Mouse (Mus musculus) kidney, embryonic 16.5 days (tissue): ENCODE results near the gene Foxj3. TPM values are rescaled to one million over a fixed set of nuclear protein-coding genes. Genes with fewer than 3 reads are reported as not detected.
A peak's percentile ranks its signal among the peaks of the same experiment; 100 is the strongest.

Experiments
- ATAC-seq: fragments of 200-750 bp; cut with Nextera tagmentation; 2 replicates; pipeline ENCODE4 v1.8.0; 2017; ENCODE audit warnings: moderate TSS enrichment; ENCODE audit not compliant: low FRiP score, low TSS enrichment
- H3K27ac ChIP-seq: fragments of 300-500 bp; sonication (generic); 2 replicates; pipeline ENCODE4 v1.5.1; 2014; ENCODE audit warnings: low read length
- H3K27me3 ChIP-seq: fragments of 300-500 bp; sonication (generic); 2 replicates; pipeline ENCODE4 v1.6.1; 2014; ENCODE audit warnings: low read length, control low read depth, mixed read lengths; ENCODE audit not compliant: insufficient read depth
- H3K36me3 ChIP-seq: fragments of 300-500 bp; sonication (generic); 2 replicates; pipeline ENCODE4 v1.6.1; 2014; ENCODE audit warnings: low read length, control low read depth, mixed read lengths; ENCODE audit not compliant: insufficient read depth
- H3K4me1 ChIP-seq: fragments of 300-500 bp; sonication (generic); 2 replicates; pipeline ENCODE4 v1.6.1; 2014; ENCODE audit warnings: low read length, control low read depth, mixed read lengths; ENCODE audit not compliant: insufficient read depth
- H3K4me2 ChIP-seq: fragments of 300-500 bp; sonication (generic); replicated peaks from 2 replicates; pipeline ENCODE4 v1.6.1; 2014; ENCODE audit warnings: low read depth, low read length
- H3K4me3 ChIP-seq: fragments of 300-500 bp; sonication (generic); 2 replicates; pipeline ENCODE4 v1.5.1; 2014; ENCODE audit warnings: mild to moderate bottlenecking, low read length
- H3K9ac ChIP-seq: fragments of 300-500 bp; sonication (generic); replicated peaks from 2 replicates; pipeline ENCODE4 v1.6.1; 2014; ENCODE audit warnings: low read length
- H3K9me3 ChIP-seq: fragments of 300-500 bp; sonication (generic); 2 replicates; pipeline ENCODE4 v1.6.1; 2016; ENCODE audit warnings: low read length, control low read depth
- WGBS: fragments of 180-500 bp; shearing (Covaris S2); extraction: QIAGEN DNeasy Blood & Tissue Kit; methylation state at CpG from one replicate; pipeline ENCODE4 v1.1.7; 2014; 5-methylcytosine and 5-hydroxymethylcytosine counted together
- polyA plus RNA-seq: library from polyadenylated mRNA; unstranded; fragments of >200 nt; fragmentation: Nextera tagmentation; extraction: Ambion mirVana; gene quantifications from 2 replicates; pipeline ENCODE4 v1.2.1, GENCODE M21; 2015

The Foxj3 gene
- polyA plus RNA-seq, 1 experiment from 2014 or later: 25.4 TPM

DNA sequence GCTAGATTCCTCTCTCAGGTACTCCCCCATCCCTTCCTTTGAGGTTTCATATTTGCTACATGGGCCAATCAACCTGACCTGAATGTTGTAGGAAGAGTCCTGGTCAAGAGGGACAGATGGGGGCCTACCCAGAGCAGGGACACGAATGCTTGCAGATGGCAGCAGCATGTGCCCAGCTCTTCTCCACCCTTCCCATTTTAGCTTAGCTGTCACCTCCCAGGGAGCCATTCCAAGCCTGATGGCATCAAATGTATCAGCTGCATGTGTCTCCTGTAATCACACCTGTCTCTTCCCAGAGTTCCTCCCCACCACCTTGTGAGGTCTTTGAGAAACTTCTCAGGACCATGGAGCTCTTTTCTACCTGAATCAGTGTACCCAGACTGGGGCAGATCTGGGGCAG lies 120.2 kb downstream of the Foxj3 start:
- Histone ChIP-seq H3K4me1 (peaks cover 2% of the 10 kb centered on the region; the same call in 1 of the 2 replicates), H3K27ac (no peak overlapping the region), H3K9me3 (peaks cover 5% of the 10 kb centered on the region), H3K4me3 (no peak overlapping the region), H3K9ac (no peak overlapping the region), H3K27me3 (no peaks in the 10 kb centered on the region), H3K36me3 (no peaks in the 10 kb centered on the region), H3K4me2 (no peak overlapping the region)
- WGBS: 88% methylated on average over 1 of the region's 1 CpGs
- ATAC-seq: no peak

DNA sequence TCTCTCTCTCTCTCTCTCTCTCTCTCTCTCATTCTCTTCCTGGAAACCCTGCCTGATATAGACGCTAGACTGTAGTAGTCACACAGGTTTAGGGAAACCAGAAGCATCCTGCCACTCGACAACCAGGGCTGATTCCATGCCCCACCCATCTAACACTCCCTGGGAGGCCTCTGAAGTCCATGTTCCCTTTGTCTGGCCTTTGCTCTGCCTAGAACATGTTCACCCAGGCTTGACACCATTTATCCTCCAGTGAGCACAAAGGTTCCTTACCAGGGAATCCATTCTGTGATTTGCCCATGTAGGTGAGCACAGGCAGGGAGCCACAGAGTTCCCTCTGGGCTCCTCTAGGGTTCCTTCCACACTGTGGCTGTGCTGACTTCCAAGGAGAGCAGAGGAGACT lies 121.4 kb downstream of the Foxj3 start:
- Histone ChIP-seq H3K27ac (no peak overlapping the region), H3K9ac (no peak overlapping the region), H3K36me3 (no peaks in the 10 kb centered on the region), H3K4me3 (no peak overlapping the region), H3K9me3 (no peaks in the 10 kb centered on the region; the same call in 1 of the 2 replicates), H3K27me3 (no peaks in the 10 kb centered on the region), H3K4me1 (peaks cover 2% of the 10 kb centered on the region; the same call in 1 of the 2 replicates), H3K4me2 (no peak overlapping the region)
- 30% methylated on average over 1 of the region's 2 CpGs for WGBS
- ATAC-seq: peak; percentile 39; the same call in 1 of the 2 replicates

DNA sequence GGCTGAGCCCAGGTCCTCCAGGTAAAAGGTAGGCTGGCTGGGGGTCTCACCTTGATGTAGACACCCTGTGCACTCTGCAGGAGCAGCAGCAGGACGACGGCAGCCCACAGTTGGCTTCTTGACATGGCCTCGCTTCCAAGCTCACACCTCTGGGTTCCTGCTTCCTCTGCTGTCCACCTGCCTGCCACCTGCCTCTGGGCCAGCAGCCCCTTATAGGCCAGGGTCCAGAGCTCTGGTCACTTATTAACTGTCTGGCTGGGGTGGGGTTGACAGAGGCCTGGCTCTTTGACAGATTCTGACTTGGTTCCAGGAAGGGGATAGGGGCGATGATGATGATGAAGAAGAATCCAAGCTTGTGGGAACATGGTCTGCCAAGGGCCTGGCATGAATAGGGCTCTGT lies 121.9 kb downstream of the Foxj3 start, which contains the start of gene Guca2b:
TSS of gene Guca2b (minus strand) at position 224 of the 400 bp plus-strand sequence.
- H3K36me3 ChIP-seq: no peaks in the 10 kb centered on the region
- H3K4me1 ChIP-seq: peaks cover 2% of the 10 kb centered on the region; the same call in 1 of the 2 replicates
- no peaks in the 10 kb centered on the region for H3K9me3 ChIP-seq
- no peaks in the 10 kb centered on the region for H3K27me3 ChIP-seq
- 78% methylated on average over 4 of the region's 4 CpGs for WGBS
- H3K4me2 ChIP-seq: no peak within 1 kb of the TSS
- H3K27ac ChIP-seq: no peak within 1 kb of the TSS
- peak; percentile 42; the same call in 1 of the 2 replicates for ATAC-seq
- H3K4me3 ChIP-seq: no peak within 1 kb of the TSS
- no peak within 1 kb of the TSS for H3K9ac ChIP-seq

DNA sequence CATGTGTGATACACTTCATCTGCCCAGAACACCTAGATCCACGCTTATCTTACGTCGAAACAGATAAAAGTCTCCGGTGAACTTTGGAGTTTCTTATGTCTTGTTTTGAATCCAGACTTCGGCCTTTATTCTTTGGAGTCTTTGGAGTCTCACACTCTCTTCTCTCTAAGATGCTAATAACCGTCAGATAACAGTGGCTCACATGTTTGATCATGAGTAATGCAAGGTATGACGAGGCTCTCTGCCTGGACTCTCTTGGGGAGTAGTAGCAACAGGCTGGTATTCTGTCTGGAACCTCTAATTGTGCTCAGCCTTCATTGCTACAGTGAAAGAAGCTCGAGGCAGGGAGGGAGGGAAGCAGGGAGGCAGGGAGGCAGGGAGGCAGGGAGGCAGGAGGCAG lies 123.2 kb downstream of the Foxj3 start:
- Histone ChIP-seq H3K27me3 (no peaks in the 10 kb centered on the region), H3K9ac (no peak overlapping the region), H3K4me2 (no peak overlapping the region), H3K27ac (no peak overlapping the region), H3K4me1 (peaks cover 2% of the 10 kb centered on the region; the same call in 1 of the 2 replicates), H3K4me3 (no peak overlapping the region), H3K36me3 (no peaks in the 10 kb centered on the region), H3K9me3 (no peaks in the 10 kb centered on the region)
- ATAC-seq: no peak
- WGBS: 80% methylated on average over 8 of the region's 8 CpGs

DNA sequence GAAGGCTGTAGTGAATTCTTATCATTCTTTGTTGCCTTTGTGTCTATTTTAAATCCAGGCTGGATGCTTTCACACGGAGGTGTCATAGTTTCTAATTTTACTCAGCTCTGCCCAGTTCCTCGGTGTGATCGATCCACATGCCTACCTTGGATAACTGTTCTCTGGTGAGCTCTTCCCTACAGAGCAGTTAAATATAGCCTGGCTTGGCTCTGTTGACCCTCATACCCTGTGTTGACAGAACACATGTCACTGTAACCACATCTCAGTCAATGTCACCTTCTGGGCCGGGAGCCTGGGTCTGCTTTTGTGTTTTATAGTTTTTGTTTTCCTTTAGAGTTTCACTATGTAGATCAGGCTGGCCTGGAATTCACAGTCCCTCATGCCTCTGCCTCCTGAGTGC lies 125.3 kb downstream of the Foxj3 start:
- ATAC-seq: no peak
- no peak overlapping the region for H3K4me3 ChIP-seq
- H3K4me2 ChIP-seq: no peak overlapping the region
- peaks cover 2% of the 10 kb centered on the region; the same call in 1 of the 2 replicates for H3K4me1 ChIP-seq
- WGBS: 74% methylated on average over 4 of the region's 4 CpGs
- H3K9me3 ChIP-seq: no peaks in the 10 kb centered on the region
- H3K27ac ChIP-seq: no peak overlapping the region
- H3K9ac ChIP-seq: no peak overlapping the region
- no peaks in the 10 kb centered on the region for H3K36me3 ChIP-seq
- no peaks in the 10 kb centered on the region for H3K27me3 ChIP-seq

DNA sequence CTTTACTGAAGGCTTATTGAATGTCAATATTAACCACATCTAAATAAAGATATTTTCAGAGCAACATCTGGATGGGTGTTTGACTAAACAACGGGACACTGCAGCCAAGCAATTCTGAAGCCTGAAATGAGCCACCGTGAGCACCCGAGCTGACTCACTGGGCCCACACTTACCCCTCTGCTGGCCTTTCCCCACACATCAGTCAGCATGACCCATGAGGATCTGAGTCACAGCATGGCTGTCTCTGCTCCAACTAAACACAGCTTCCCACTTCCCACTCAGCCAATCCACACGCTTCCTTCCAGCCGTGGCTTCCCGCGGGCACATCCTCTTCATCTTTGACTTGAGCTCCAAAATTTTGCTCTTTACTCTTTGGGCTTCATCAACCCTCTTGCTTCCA lies 126.2 kb downstream of the Foxj3 start:
- no peaks in the 10 kb centered on the region for H3K36me3 ChIP-seq
- no peaks in the 10 kb centered on the region for H3K9me3 ChIP-seq
- H3K4me3 ChIP-seq: no peak overlapping the region
- H3K27me3 ChIP-seq: no peaks in the 10 kb centered on the region
- H3K27ac ChIP-seq: no peak overlapping the region
- H3K9ac ChIP-seq: no peak overlapping the region
- no peak overlapping the region for H3K4me2 ChIP-seq
- 85% methylated on average over 7 of the region's 7 CpGs for WGBS
- no peak for ATAC-seq
- H3K4me1 ChIP-seq: peaks cover 2% of the 10 kb centered on the region; the same call in 1 of the 2 replicates

DNA sequence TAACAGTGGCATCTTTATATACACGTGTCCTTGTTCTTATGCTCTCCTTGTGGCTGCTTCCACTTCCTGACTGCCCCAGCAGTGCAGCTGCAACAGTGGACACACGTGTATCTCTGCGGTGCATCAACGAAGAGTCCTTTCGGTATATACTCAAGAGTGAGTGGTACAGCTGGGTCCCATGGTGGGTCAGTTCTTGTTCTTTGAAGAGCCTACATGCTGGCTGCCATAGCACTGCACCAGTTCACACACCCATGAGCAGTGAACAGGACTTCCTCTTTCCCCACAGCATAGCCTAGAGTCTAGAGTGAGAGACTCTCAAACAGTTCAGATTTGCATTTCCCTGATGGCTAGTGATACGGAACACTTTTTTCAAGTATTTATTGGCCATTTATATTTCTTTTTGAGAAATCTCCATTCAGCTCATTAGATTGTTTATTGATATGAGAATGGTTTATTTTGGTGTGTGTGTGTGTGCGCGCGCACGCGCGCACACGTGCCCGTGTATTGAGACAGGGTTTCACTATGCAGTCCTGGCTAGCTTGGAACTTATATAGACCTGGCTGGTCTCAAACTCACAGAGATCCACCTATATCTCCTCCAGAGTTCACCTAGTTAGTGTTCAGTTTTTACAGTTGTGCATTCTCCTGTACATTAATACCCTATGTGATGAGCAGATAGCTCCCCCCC lies 126.7 kb downstream of the Foxj3 start:
- H3K9ac ChIP-seq: no peak overlapping the region
- no peak overlapping the region for H3K4me2 ChIP-seq
- WGBS: 91% methylated on average over 14 of the region's 14 CpGs
- no peaks in the 10 kb centered on the region for H3K4me1 ChIP-seq
- H3K27me3 ChIP-seq: no peaks in the 10 kb centered on the region
- H3K4me3 ChIP-seq: no peak overlapping the region
- H3K36me3 ChIP-seq: no peaks in the 10 kb centered on the region
- no peak for ATAC-seq
- no peaks in the 10 kb centered on the region for H3K9me3 ChIP-seq
- no peak overlapping the region for H3K27ac ChIP-seq

DNA sequence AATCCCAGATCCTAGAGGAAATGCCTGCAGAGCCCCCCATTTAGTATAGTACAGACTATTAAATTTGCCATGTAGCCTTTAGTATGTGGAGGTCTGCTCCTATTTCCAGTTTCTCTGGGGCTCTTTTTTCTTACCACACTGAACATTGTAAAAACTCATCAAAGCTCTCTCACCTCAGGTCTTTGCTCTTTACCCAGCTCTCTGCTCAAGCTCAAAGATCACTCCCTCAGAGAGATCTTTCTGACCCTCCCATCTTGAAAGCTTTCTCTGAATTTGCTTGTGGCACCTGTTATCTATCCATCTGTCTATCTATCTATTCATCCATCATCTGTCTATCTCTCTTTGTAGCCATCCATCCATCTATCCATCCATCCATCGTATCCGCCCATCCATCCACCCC lies 128.4 kb downstream of the Foxj3 start:
- Histone ChIP-seq H3K36me3 (no peaks in the 10 kb centered on the region), H3K27me3 (no peaks in the 10 kb centered on the region), H3K9me3 (no peaks in the 10 kb centered on the region), H3K4me3 (no peak overlapping the region), H3K9ac (no peak overlapping the region), H3K4me2 (no peak overlapping the region), H3K4me1 (0 out of 2 replicates have a peak, but pooled peaks cover 4% of the 10 kb centered on the region), H3K27ac (no peak overlapping the region)
- ATAC-seq: no peak
- WGBS: 96% methylated on average over 2 of the region's 2 CpGs

DNA sequence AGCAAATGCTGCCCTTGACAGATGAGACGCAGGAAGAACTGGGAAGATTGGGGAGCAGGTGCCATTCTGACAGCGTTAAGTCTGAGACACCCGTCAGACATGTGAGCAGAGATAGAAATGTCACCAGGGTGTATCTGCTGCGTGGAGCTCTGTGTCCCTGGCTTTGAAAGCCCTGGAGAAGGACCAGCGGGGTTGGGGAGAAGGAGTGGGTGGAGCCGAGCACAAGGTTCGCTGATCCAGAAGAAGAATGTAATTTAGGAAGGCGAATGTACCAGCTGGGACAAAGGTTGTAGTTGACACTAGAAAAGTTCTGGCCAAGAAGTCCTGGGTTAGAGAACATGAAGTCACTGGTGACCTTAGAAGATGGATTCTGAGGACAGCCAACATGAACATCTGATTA lies 129.3 kb downstream of the Foxj3 start:
- ATAC-seq: no peak
- Histone ChIP-seq H3K36me3 (no peaks in the 10 kb centered on the region), H3K27me3 (no peaks in the 10 kb centered on the region), H3K9me3 (no peaks in the 10 kb centered on the region), H3K27ac (no peak overlapping the region), H3K9ac (no peak overlapping the region), H3K4me2 (no peak overlapping the region), H3K4me1 (0 out of 2 replicates have a peak, but pooled peaks cover 4% of the 10 kb centered on the region), H3K4me3 (no peak overlapping the region)
- 33% methylated on average over 8 of the region's 8 CpGs for WGBS

DNA sequence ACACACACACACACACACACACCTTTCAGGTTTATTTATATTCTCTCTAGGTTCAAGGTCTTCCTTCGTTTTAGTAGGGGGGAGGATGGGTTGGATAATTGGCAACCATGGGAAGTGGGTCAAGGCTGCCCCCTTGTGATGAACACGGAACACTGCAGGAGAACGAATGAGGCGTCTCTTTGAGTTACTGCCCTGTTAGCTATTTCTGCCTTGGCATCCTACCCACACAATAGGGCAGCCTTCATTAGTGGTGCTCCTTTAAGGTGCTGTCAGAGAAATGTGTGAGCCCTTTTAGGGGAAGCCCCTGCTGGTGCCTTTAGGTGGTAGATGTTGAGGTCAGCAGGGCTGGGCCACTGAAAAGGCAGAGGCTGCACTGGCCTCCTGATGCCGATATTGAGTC lies 130.7 kb downstream of the Foxj3 start:
- ATAC-seq: no peak

More for the DNA sequence above, 130.7 kb downstream of the Foxj3 start:
- Histone ChIP-seq H3K27ac (no peak overlapping the region), H3K9me3 (no peaks in the 10 kb centered on the region), H3K4me3 (no peak overlapping the region), H3K4me2 (no peak overlapping the region), H3K36me3 (no peaks in the 10 kb centered on the region), H3K4me1 (0 out of 2 replicates have a peak, but pooled peaks cover 4% of the 10 kb centered on the region), H3K9ac (no peak overlapping the region), H3K27me3 (no peaks in the 10 kb centered on the region)
- WGBS: 34% methylated on average over 5 of the region's 5 CpGs
